Mouse (Mus musculus) kidney, embryonic 15.5 days (tissue): Measurements from ENCODE around the gene Trim56. TPM values are rescaled to one million over a fixed set of nuclear protein-coding genes. Genes with fewer than 3 reads are reported as not detected.
"Not testable (repeated sequence)": the region's sequence is repeated elsewhere in the genome, so short reads cannot be mapped to it uniquely, and the experiment has no call there.

Source experiments
- ATAC-seq: fragments of 200-750 bp; cut with Nextera tagmentation; replicated peaks from 2 replicates; pipeline ENCODE4 v1.8.0; 2017; ENCODE audit warnings: moderate TSS enrichment; ENCODE audit not compliant: low FRiP score
- H3K27ac ChIP-seq: fragments of 300-500 bp; sonication (generic); 2 replicates; pipeline ENCODE4 v1.5.1; 2015; ENCODE audit warnings: mild to moderate bottlenecking, inconsistent platforms
- H3K27me3 ChIP-seq: fragments of 300-500 bp; sonication (generic); 2 replicates; pipeline ENCODE4 v1.6.1; 2015; ENCODE audit warnings: inconsistent platforms
- H3K36me3 ChIP-seq: fragments of 300-500 bp; sonication (generic); 2 replicates; pipeline ENCODE4 v1.6.1; 2015; ENCODE audit warnings: inconsistent platforms
- H3K4me1 ChIP-seq: fragments of 300-500 bp; sonication (generic); 2 replicates; pipeline ENCODE4 v1.6.1; 2015; ENCODE audit warnings: inconsistent platforms
- H3K4me2 ChIP-seq: fragments of 300-500 bp; sonication (generic); 2 replicates; pipeline ENCODE4 v1.6.1; 2015; ENCODE audit warnings: moderate library complexity, mild to moderate bottlenecking, inconsistent platforms
- H3K4me3 ChIP-seq: fragments of 300-500 bp; sonication (generic); replicated peaks from 2 replicates; pipeline ENCODE4 v1.5.1; 2015; ENCODE audit warnings: mild to moderate bottlenecking, inconsistent platforms
- H3K9ac ChIP-seq: fragments of 300-500 bp; sonication (generic); 2 replicates; pipeline ENCODE4 v1.6.1; 2015; ENCODE audit warnings: mild to moderate bottlenecking, inconsistent platforms
- H3K9me3 ChIP-seq: fragments of 300-500 bp; sonication (generic); replicated peaks from 2 replicates; pipeline ENCODE4 v1.6.1; 2016; ENCODE audit warnings: inconsistent platforms
- WGBS: fragments of 180-500 bp; shearing (Covaris S2); methylation state at CpG from one replicate; pipeline ENCODE4 v1.1.7; 2015; ENCODE audit warnings: mixed read lengths; 5-methylcytosine and 5-hydroxymethylcytosine counted together
- polyA plus RNA-seq: library from polyadenylated mRNA; unstranded; fragments of >200 nt; fragmentation: Nextera tagmentation; extraction: Ambion mirVana; gene quantifications from 2 replicates; pipeline ENCODE4 v1.2.1, GENCODE M21; 2015

Gene Trim56
- polyA plus RNA-seq, result 7.9 and 9.0 TPM in 2 replicates

DNA sequence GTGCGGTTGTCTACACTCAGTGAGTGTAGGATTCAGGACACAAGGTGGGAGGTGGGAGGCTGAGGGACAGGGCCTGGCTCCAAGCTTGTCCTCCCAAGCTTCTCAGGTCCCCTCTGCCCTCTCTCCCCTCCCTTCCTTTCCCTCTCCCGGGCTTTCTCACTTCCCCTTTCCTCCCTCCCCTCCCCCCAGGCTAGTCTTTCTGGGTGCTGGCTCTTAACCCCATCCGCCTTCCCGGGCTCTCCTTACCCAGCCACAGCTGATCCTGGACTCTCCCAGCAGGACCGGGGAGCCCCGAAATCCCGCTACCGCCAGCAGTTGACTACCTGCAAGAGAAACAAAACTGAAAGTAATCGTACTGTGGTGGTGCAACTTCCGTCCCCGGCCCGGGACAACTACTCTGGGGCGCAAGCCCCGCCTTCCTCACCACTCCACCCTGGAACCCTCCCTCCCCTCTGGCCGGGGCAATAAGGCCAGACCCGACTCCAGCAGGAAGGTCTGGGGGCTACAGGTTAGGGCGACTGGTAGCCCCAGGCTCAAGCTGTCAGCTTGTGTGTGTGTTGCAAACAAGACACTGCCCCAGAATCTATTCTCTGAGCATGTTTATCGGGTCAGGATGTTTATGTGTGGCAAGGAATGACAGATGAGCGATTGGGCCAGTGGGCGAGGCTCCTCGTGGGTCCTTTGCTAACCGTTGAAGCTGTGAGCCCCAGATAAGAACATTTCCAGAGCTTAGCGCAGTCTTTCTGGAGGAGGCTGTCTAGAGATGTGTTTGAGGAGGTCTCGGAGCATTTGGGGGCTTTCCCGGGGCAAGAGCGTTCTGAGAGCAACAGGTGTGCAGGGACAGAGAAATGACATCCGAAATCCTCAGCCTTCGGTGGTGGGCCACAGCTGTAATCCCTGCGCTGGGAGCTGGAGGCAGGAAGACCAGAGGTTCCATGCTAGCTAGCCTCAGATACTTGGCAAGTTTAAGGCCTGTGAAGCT, at the start of gene Trim56:
TSS of gene Trim56 (minus strand) at position 344 of the 982 bp plus-strand sequence.
- 8% methylated on average over 29 of the region's 29 CpGs for WGBS
- Histone ChIP-seq H3K9ac (peak within 1 kb of the TSS; percentile 62), H3K27ac (peak within 1 kb of the TSS; percentile 83), H3K9me3 (no peaks in the 10 kb centered on the region), H3K36me3 (peaks cover 31% of the 10 kb centered on the region), H3K4me1 (peaks cover 18% of the 10 kb centered on the region), H3K4me3 (peak within 1 kb of the TSS; percentile 64), H3K4me2 (peak within 1 kb of the TSS; percentile 69), H3K27me3 (no peaks in the 10 kb centered on the region)
- ATAC-seq, result peak; percentile 90

- 76% methylated on average over 4 of the region's 4 CpGs for WGBS
- Histone ChIP-seq H3K9me3 (peaks cover 4% of the 10 kb centered on the region; the same call in 1 of the 2 replicates), H3K27ac (no peak overlapping the region), H3K36me3 (no peaks in the 10 kb centered on the region), H3K27me3 (0 out of 2 replicates have a peak, but pooled peaks cover 3% of the 10 kb centered on the region), H3K4me3 (no peak overlapping the region), H3K4me2 (no peak overlapping the region), H3K4me1 (no peaks in the 10 kb centered on the region), H3K9ac (no peak overlapping the region)
- ATAC-seq, result no peak
Measured at GRCm38 (mm10) chr5:137161853-137162252, 45.8 kb upstream of the Trim56 start.

DNA sequence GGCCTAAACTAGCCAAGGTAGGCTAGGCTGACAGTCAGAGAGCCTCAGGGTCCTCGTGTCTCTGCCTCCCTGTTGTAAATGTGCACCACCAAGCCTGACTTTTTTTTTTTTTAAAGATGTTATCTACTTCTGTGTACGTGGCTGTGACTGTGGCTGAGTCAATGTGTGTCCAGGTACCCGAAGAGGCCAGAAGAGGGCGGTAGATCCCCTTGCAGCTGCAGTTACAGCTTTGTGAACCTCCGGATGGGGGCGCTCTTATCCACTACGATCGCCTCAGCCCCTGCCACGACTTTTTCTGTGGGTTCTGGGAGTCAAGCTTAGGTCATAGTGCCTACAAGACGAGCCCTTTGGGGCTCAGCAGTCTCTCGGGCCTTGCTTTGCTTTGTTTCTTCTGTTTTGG, 43.5 kb upstream of the Trim56 start:
- no peak for ATAC-seq
- WGBS, result 39% methylated on average over 11 of the region's 11 CpGs
- H3K27ac ChIP-seq, result no peak overlapping the region
- H3K4me1 ChIP-seq, result no peaks in the 10 kb centered on the region
- H3K27me3 ChIP-seq, result no peaks in the 10 kb centered on the region
- no peak overlapping the region for H3K9ac ChIP-seq
- peaks cover 9% of the 10 kb centered on the region; the same call in 1 of the 2 replicates for H3K9me3 ChIP-seq
- no peak overlapping the region for H3K4me2 ChIP-seq
- H3K36me3 ChIP-seq, result no peaks in the 10 kb centered on the region
- H3K4me3 ChIP-seq, result no peak overlapping the region

DNA sequence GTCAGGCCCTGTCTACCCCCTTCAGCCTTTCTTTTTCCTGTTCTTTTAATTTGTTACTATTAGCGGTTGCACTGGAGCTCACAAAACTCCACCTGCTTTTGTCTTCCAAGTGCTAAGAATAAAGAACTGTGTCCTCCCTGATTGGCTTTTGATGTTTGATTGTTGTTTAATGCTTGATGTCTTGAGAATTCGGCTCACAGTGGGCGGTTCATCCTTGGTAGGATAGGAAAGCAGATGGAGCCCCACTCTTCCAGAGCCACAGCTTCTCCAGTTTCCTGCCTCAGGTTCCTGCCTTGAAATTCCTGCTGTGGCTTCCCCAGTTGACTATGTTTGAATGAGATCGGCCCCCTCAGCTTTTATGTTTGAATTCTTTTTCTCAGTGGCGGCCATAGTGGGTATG, 37.3 kb upstream of the Trim56 start:
- Histone ChIP-seq H3K4me1 (no peaks in the 10 kb centered on the region), H3K9me3 (peaks cover 26% of the 10 kb centered on the region), H3K4me3 (no peak overlapping the region), H3K27ac (no peak overlapping the region), H3K36me3 (no peaks in the 10 kb centered on the region), H3K9ac (no peak overlapping the region), H3K4me2 (no peak overlapping the region), H3K27me3 (no peaks in the 10 kb centered on the region)
- WGBS, result 92% methylated on average over 5 of the region's 5 CpGs
- no peak for ATAC-seq

DNA sequence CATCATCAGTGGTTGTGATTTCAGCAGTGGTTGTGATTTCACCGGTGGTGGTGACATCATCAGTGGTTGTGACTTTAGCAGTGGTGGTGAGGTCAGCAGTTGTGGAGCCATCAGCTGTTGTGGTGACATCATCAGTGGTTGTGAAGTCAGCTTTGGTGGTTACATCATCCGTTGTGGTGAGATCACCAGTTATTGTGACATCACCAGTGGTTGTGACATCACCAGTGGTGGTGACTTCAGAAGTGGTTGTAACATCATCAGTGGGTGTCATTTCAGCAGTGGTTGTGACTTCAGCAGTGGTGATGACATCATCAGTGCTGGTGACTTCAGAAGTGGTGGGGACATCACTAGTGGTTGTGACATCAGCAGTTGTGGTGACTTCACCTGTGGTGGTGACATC, 36.6 kb upstream of the Trim56 start:
- Histone ChIP-seq H3K36me3 (no peaks in the 10 kb centered on the region), H3K9ac (no peak overlapping the region), H3K27ac (no peak overlapping the region), H3K9me3 (peaks cover 25% of the 10 kb centered on the region), H3K4me3 (no peak overlapping the region), H3K27me3 (no peaks in the 10 kb centered on the region), H3K4me2 (no peak overlapping the region), H3K4me1 (no peaks in the 10 kb centered on the region)
- ATAC-seq, result peak; percentile 69
- WGBS, result 60% methylated on average over 2 of the region's 2 CpGs

- not testable (repeated sequence) for H3K27me3 ChIP-seq, H3K4me1 ChIP-seq, H3K4me3 ChIP-seq, ATAC-seq, H3K9ac ChIP-seq, H3K36me3 ChIP-seq, H3K27ac ChIP-seq, H3K4me2 ChIP-seq
- peaks cover 17% of the 10 kb centered on the region for H3K9me3 ChIP-seq
Measured at GRCm38 (mm10) chr5:137149272-137149882, 33.4 kb upstream of the Trim56 start, which contains the start of gene Muc3. Muc3 (minus strand) TSS chr5:137149322.

DNA sequence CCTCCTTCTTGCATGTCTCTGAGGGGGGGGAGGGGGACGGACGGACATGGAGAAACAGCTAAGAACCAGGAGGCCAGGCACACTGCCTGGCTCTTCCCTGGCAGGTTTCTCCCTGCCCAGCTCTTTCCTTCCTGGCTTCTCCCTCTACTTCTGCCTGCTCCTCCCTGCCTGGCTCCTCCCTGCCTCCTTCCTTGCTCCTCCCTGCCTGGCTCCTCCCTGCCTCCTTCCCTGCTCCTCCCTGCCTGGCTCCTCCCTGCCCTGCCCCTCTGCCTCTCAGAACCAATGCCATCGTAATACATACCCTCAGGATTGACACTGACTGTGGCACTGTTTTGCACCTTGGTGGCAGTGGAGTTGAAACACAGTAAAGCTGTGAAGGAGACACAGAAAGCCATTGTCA, 24.8 kb upstream of the Trim56 start:
- no peak overlapping the region for H3K9ac ChIP-seq
- no peak overlapping the region for H3K4me3 ChIP-seq
- H3K4me2 ChIP-seq, result no peak overlapping the region
- WGBS, result 44% methylated on average over 3 of the region's 3 CpGs
- H3K9me3 ChIP-seq, result no peaks in the 10 kb centered on the region
- no peak for ATAC-seq
- no peaks in the 10 kb centered on the region for H3K36me3 ChIP-seq
- no peak overlapping the region for H3K27ac ChIP-seq
- no peaks in the 10 kb centered on the region for H3K4me1 ChIP-seq
- H3K27me3 ChIP-seq, result no peaks in the 10 kb centered on the region

DNA sequence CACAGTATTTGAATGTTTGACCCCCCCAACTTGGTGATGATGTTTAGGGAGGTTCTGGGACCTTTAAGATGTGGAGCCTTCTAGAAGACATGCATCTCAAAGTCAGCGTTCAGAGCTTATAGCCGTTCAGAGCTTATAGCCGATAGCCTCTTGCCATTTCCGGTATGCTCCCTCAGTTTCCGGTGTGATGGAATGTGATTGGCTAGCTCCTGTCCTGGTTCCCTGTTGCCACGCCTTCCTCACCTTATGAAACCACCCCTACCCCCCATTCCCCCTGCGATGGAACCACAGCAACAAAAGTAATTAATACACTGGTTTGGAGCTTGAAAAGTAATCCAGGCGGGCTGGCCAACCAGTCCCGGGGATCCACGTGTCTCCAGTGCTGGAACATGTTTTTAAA, 23.0 kb upstream of the Trim56 start:
- 83% methylated on average over 10 of the region's 10 CpGs for WGBS
- H3K9me3 ChIP-seq, result no peaks in the 10 kb centered on the region

DNA sequence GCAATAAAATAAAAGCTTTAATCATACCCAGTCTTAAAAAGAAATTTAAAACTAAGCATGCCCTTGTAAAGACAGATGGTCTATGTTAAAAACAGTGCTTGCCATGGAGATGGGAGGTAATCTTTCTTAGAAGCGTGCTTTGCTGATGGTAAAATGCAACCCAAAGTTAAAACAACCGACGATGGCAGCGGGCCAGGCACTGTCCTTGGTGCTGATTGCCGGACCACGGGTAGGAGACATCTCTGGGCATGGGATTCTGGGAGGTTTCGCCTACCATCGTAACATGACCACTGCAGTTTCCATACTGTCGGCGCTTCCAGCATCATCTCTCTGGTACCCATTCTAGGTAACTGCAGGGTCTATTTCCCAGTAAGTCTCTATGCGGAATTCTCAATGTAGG, 18.9 kb upstream of the Trim56 start:
- Histone ChIP-seq H3K4me1 (peaks cover 4% of the 10 kb centered on the region; the same call in 1 of the 2 replicates), H3K36me3 (no peaks in the 10 kb centered on the region), H3K4me2 (no peak overlapping the region), H3K9ac (no peak overlapping the region), H3K9me3 (no peaks in the 10 kb centered on the region), H3K27ac (no peak overlapping the region), H3K27me3 (0 out of 2 replicates have a peak, but pooled peaks cover 3% of the 10 kb centered on the region), H3K4me3 (no peak overlapping the region)
- 26% methylated on average over 11 of the region's 11 CpGs for WGBS
- no peak for ATAC-seq

More for the DNA sequence above, 23.0 kb upstream of the Trim56 start:
- H3K27me3 ChIP-seq, result no peaks in the 10 kb centered on the region
- H3K9ac ChIP-seq, result no peak overlapping the region
- H3K4me1 ChIP-seq, result no peaks in the 10 kb centered on the region
- no peak overlapping the region for H3K4me3 ChIP-seq
- H3K4me2 ChIP-seq, result no peak overlapping the region
- no peak for ATAC-seq
- H3K36me3 ChIP-seq, result no peaks in the 10 kb centered on the region
- H3K27ac ChIP-seq, result no peak overlapping the region

DNA sequence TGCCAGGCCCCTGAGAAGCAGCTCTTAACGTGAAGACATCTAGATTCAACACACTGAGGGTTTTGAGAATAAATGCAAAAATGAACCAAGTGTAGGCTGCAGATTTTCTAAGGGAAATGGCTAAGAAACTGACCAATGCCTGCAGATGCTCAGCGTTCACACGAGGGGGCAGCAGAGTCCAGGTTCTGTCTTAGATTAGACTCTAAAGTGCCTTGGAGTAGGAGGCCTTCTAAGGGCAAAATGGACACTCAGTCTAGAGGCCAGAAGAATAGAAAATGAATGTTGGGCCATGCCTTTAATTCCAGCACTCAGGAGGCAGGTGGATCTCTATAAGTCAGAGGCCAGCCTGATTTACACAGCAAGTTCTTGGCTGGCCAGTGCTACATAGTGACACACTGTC, 15.5 kb upstream of the Trim56 start:
- Histone ChIP-seq H3K4me1 (peaks cover 16% of the 10 kb centered on the region; the same call in 1 of the 2 replicates), H3K36me3 (no peaks in the 10 kb centered on the region), H3K9me3 (no peaks in the 10 kb centered on the region), H3K9ac (no peak overlapping the region), H3K27me3 (0 out of 2 replicates have a peak, but pooled peaks cover 3% of the 10 kb centered on the region), H3K4me3 (no peak overlapping the region), H3K4me2 (no peak overlapping the region), H3K27ac (no peak overlapping the region)
- WGBS, result 1% methylated on average over 3 of the region's 3 CpGs
- ATAC-seq, result no peak

DNA sequence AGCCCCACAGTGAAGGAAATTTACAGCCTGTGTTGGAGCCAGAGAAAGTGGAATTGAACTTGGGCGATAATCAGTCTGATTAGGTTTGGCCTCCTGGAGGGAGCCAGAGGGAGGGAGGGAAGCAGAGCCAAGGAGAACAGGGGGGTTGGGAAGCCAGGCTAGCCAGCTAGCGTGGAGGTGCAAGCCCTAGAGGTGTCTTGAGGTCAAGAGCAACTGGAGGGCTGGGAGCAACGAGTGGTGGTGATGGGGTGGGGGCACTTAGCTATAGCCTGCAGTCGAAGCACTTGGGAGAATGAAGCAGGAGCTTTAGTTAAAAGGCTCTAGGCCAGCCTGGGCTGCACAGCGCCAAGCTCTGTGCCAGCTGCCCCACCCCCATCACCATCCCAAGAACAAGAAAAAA, 13.3 kb upstream of the Trim56 start:
- ATAC-seq, result no peak
- no peak overlapping the region for H3K4me3 ChIP-seq
- H3K36me3 ChIP-seq, result no peaks in the 10 kb centered on the region
- no peak overlapping the region for H3K9ac ChIP-seq
- H3K9me3 ChIP-seq, result no peaks in the 10 kb centered on the region
- peaks cover 16% of the 10 kb centered on the region; the same call in 1 of the 2 replicates for H3K4me1 ChIP-seq
- no peak overlapping the region for H3K4me2 ChIP-seq
- 0 out of 2 replicates have a peak, but pooled peaks cover 3% of the 10 kb centered on the region for H3K27me3 ChIP-seq
- no peak overlapping the region for H3K27ac ChIP-seq
- WGBS, result 22% methylated on average over 5 of the region's 5 CpGs

DNA sequence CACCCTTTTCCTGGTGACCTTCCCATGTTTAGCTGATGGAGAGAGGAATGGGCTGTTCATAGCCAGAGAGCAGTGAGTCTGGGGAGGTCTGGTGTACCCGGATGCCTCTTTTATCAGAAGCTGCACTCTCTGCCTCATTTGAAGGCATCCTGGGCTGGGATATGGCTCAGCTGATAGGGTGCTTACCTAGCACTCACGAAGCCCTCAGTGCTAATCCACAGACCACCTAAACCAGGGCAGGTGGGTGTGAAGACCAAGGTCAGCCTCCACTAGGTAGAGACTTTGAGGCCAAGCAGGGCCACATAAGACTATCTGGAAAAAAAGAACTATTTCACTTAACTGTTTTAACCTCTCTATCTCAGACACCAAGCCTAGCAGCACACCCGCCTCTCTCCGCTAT, 7.5 kb upstream of the Trim56 start:
- no peak overlapping the region for H3K9ac ChIP-seq
- H3K4me1 ChIP-seq, result peaks cover 7% of the 10 kb centered on the region
- 88% methylated on average over 4 of the region's 4 CpGs for WGBS
- H3K4me2 ChIP-seq, result no peak overlapping the region
- no peak overlapping the region for H3K4me3 ChIP-seq
- H3K27ac ChIP-seq, result no peak overlapping the region
- H3K9me3 ChIP-seq, result no peaks in the 10 kb centered on the region
- ATAC-seq, result no peak
- no peaks in the 10 kb centered on the region for H3K27me3 ChIP-seq
- H3K36me3 ChIP-seq, result no peaks in the 10 kb centered on the region
